Mouse (Mus musculus) urinary bladder, postnatal 0 days (tissue): ENCODE data around the gene Map3k3. TPM values are rescaled to one million over a fixed set of nuclear protein-coding genes. Genes with fewer than 3 reads are reported as not detected.

ENCODE experiments used
- polyA plus RNA-seq: library from polyadenylated mRNA; unstranded; fragments of >200 nt; fragmentation: Nextera tagmentation; extraction: Ambion mirVana; gene quantifications from 2 replicates; pipeline ENCODE4 v1.2.1, GENCODE M21; 2015

The Map3k3 gene
- polyA plus RNA-seq: 12.8 and 14.9 TPM in 2 replicates

GRCm38 (mm10) chr11:106083708-106084701 lies at the start of gene Map3k3:
Gene Map3k3, plus strand, starts transcription at chr11:106084613.

GRCm38 (mm10) chr11:106036548-106037417 lies 47.6 kb upstream of the Map3k3 start, which contains the start of gene Dcaf7:
Gene Dcaf7, plus strand, starts transcription at chr11:106036872.

DNA sequence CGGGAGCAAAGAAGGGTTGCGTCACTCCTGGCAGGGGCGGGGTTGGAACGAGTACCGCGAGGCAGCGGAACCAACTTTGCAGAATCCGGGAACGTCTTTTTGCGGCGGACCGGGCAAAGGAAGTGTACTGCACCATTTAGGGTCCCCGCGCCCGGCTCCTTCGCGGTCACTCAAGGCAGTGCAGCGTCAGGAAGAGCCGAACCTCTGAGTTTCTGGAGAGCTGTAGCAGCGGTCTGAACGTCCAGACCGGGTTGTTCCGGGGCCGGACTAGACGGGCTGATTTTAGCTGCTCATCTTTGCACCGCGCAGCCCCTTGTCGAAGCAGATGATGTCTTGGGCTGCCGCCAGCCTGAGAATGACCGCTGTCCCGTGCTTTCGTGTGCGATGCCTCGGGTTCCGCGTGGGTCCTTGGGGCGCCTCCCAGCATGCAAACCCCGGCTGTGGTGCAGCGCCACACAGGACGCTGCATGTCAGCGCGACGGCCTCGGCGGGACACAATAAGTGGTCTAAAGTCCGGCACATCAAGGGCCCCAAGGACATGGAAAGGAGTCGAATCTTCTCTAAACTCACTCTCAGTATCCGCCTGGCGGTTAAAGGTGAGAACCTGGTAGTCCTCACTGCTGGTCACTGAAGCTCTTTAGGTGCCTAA lies 18.4 kb upstream of the Map3k3 start, which contains the start of gene Taco1:
Gene Taco1 (plus strand): TSS at position 139 of the 649 bp plus-strand sequence.

DNA sequence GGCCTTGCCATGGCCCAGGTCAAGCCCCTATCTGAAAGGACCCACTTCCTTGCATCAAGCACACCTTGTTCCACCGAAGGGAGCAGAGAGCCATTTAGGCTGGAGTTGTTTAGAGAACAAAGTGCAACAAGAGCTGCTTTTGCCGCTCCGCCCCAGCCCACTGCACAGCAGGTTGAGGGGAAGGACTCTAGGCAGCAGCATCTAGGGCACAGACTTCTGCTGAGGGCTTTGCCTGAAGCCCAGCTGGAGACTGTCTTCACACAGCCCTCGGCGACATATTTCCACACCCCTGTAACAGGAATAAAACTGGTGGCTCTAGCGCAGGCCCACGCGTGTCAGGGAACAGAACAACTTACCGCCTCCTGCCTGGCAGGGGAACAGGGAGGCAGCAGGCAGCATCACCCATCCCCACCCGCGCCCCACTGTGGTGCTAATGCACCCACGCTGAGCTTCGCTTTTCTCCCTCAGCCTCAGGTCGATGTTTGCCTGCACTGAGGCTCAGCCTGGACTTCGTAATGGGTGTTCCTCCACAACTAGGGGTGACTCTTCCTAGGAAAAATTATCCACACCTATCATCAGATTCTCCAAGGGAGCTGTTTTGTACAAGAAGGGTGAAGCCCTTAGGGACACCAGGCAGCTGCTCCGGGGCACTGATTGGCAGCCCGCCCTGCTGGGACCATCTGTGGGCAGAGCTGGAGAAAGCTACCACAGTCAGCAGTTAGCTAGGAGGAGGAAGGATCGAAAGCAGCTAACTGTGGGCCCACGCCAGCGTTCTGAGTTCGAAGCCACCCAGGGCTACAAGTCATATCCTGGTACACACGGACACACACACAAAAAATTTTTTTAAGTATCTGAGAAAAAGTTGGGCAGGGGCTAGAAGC lies 76.7 kb downstream of the Map3k3 start, which contains the start of the genes Gm10840 and Limd2:
Gene Gm10840 (plus strand): TSS at position 10 of the 881 bp plus-strand sequence.
Gene Limd2 (minus strand): TSS at position 20 of the 881 bp plus-strand sequence.

DNA sequence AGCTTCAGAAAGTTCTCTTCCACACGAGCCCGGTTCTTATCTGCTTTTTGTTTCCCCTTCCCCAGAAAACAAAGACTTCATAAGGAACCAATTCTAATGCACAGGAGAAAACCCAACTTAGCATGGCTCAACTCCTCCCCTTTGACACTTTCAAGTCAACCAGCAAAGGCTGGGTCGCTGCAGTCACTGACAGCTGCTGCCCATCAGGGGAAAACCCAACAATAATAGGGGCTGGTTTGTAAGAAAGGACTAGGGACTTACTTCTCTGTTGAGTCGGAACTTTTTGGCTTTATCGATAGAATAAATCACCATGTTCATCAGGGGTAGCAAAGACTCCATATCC lies 117.7 kb downstream of the Map3k3 start, which contains the start of gene Strada:
Gene Strada (minus strand): TSS at position 46 of the 343 bp plus-strand sequence.

Other genes starting within 250 kb of the Map3k3 start
- 28.5 and 28.6 TPM in 2 replicates for gene Cyb561, start 131.3 kb upstream of the Map3k3 start, polyA plus RNA-seq
- gene Ace, start 116.7 kb upstream of the Map3k3 start, polyA plus RNA-seq: 2.3 TPM in 2 replicates
- not detected in 2 replicates for gene Ace3, start 89.9 kb upstream of the Map3k3 start, polyA plus RNA-seq
- gene Kcnh6, start 76.5 kb upstream of the Map3k3 start, polyA plus RNA-seq: 0.07 TPM in 1 of 2 replicates, not detected in the other
- 21.1 and 23.4 TPM in 2 replicates for gene Dcaf7, start 47.7 kb upstream of the Map3k3 start, polyA plus RNA-seq
- gene Taco1, start 18.6 kb upstream of the Map3k3 start, polyA plus RNA-seq: 5.8 TPM in 2 replicates
- gene Gm10840, start 76.2 kb downstream of the Map3k3 start, polyA plus RNA-seq: not detected in 2 replicates
- 30.1 and 32.3 TPM in 2 replicates for gene Limd2, start 76.2 kb downstream of the Map3k3 start, polyA plus RNA-seq
- 11.3 and 13.3 TPM in 2 replicates for gene Strada, start 117.6 kb downstream of the Map3k3 start, polyA plus RNA-seq
- 51.0 and 54.6 TPM in 2 replicates for gene Ccdc47, start 131.7 kb downstream of the Map3k3 start, polyA plus RNA-seq
- 30.4 and 34.3 TPM in 2 replicates for gene Ddx42, start 132.3 kb downstream of the Map3k3 start, polyA plus RNA-seq
- gene Ftsj3, start 171.5 kb downstream of the Map3k3 start, polyA plus RNA-seq: 27.5 and 29.8 TPM in 2 replicates
- gene Psmc5, start 171.5 kb downstream of the Map3k3 start, polyA plus RNA-seq: 177 and 179 TPM in 2 replicates
- 31.7 and 32.2 TPM in 2 replicates for gene Smarcd2, start 188.4 kb downstream of the Map3k3 start, polyA plus RNA-seq
- gene Tcam1, start 192.1 kb downstream of the Map3k3 start, polyA plus RNA-seq: 0.06 TPM in 1 of 2 replicates, not detected in the other
- not detected in 2 replicates for gene Gh, start 217.3 kb downstream of the Map3k3 start, polyA plus RNA-seq
- gene Cd79b, start 230.1 kb downstream of the Map3k3 start, polyA plus RNA-seq: 1.1 and 1.5 TPM in 2 replicates